Mouse (Mus musculus) liver, adult (tissue): ENCODE measurements at regions not wholly inside any gene's neighbourhood (a gene's known extent, or its start where the extent isn't known, plus 50 kb on each side); places are given as distances from the start of the nearest gene placed in this dataset.

Experiments
- GATA4 ChIP-seq: IDR thresholded peaks from 2 replicates; pipeline ENCODE4 v1.6.1; 2014; ENCODE audit warnings: mild to moderate bottlenecking, low read length; ENCODE audit not compliant: insufficient replicate concordance

DNA sequence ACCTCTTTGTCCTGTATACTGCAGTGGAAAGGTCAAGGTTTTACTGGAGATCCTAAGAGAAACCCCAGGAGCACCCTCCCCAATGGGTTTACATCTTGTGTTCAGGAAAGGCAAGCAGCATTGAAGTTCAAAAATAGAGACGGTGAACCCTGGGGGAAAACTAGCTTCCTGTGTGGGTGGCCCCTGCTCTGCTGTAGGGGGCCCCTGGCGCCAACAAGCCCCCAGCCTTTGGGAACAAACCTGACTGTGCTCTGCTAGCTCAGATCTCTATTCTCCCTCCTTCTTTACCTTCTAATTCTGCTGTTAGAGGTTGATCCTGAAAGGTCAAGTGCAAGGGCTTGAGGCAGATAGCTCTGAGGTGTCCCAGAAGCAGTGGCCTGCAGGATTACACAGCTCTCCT lies 78.6 kb downstream of the Ets2 start:
- no peak for TF ChIP-seq GATA4

DNA sequence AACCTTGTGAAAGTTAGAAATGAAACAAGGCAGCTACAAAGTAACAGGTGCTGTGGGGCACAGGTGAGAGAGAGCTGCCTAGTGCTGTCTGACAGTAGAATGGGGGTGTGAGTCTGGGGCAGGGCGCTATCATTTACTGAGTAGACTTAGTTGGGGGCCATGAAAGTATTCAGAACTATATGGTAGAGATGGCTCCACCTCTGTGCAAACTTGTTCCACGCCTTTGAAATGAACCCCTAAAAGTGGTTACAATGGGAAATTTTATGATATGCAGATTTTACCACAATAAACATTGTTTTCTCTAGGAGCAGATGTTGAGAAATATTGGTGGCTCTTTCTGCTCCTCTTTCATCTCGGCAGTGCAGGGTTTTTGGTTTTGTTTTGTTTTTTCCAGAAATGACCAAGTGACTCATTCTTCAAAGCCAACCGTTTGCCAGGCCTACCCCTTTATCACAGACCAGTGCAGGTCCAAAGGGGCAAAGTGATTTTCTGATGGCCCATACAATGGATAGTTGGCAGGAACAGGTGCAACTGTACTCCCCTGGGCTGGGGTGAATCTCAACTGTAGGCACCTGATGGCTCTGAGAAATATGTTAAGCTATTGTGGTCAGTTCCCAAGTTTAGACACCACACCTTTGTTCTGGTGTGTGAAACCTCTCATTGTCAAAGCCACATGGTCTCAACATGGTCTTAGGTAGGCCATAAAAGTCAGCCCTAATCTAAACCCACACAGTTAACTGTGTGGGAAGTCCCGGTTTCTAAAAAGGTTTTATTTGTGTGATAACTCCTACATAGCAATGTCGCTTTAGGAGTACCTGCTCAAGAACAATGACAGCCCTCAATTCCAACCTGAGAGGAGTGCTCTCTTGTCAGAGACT lies 77.2 kb downstream of the Ets2 start:
- no peak for TF ChIP-seq GATA4

GRCm38 (mm10) chr16:95778173-95778572 lies 76.3 kb downstream of the Ets2 start:
- TF ChIP-seq GATA4 = no peak

DNA sequence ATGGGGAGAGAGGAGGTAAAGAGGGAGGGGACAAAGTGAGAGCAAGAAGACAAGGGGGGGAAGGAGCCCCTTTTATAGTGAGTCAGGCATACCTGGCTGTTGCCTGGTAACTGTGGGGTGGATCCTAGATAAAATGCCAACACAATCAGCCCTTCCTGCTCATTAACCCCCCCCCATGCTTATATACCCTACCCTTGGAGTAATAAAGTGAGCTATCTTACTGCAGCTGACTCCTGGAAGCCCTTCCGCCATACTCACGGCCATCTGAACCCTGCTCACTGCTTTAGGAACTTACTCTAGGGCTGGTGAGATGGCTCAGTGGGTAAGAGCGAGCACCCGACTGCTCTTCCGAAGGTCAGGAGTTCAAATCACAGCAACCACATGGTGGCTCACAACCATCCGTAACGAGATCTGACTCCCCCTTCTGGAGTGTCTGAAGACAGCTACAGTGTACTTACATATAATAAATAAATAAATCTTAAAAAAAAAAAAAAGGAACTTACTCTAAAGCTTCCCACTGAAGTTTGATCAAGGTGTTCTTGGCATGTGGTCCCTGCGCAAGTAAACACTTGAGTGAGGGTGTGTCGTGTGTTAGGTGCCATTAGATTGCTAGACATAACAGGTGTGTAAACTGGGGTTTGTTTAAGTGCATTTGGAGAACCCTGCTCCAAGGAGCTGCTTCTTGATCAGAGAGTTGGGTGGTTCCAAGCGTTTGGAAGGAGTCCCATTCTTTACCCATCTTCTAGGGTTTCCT lies 74.9 kb downstream of the Ets2 start:
- no peak for TF ChIP-seq GATA4

DNA sequence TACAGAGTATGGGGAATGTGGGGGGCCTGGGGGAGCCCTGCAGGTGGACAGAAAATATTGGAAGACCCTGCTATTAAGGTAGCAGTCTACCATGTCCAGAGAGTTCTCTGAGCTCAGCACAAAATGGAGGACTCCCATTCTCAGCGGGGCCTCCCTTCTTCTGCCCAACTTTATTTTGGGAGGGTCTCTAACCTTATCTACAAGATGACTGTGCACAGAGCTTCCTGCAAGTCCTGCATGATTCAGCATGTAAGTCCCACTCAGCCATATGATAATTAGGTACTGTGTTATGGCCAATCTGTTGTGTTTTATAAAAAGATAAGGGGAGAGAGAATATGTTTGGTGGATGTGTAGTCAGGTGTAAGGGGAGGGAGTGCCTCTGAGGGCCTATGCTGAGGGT lies 74.1 kb downstream of the Ets2 start:
- TF ChIP-seq GATA4 = no peak

- no peak for TF ChIP-seq GATA4
These were observed 73.5 kb downstream of the Ets2 start for GRCm38 (mm10) chr16:95775361-95775760.

DNA sequence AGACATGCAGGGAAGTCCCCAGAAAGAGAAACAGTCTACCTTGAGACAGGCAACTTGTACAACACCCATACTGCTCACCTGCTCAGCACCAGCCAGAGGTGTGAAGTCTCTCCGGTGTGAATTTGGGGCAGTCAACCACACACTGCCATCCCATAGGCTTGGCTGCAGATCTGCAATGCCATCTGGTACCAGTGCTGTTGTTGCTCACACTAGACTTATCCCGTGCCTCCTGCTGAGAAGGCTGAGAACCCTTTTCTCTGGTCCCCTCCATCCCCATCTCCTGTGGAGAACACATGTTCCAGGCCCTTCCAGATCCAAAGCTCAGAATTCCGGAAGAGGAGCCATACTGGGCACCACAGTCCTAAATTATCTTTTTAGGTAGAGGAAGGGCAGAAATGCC lies 71.3 kb downstream of the Ets2 start:
- TF ChIP-seq GATA4 = no peak
